ENCODE assay signal across 12 mouse cellular contexts in the genomic region with DNA sequence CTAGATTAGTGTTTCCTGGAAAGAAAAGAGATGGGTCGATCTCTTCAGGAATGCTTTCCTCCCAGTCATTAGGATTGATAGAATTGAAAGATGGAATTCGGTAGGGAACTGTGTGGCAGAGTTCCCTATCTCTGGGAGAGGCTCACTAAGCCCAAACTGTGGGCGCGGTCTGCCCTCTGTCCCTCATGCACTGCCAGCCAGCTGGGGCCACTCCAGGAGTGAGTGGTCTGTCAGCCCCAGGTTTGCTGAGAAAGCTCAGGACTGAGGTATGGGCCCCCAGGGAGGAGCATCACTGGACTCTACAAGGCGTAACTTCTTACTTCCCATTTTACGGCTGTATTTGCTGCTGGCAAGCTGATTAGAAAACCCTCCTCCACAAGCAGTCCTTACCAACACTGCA. TPM values are rescaled to one million over a fixed set of nuclear protein-coding genes. Genes with fewer than 3 reads are reported as not detected.
DNase-seq lines count a peak whose midpoint lies in the region; ATAC-seq and TF ChIP-seq lines count a peak whose summit lies in the region.
"Had no signal": no experiment of that assay in that cellular context is flagged by ENCODE, and none has a peak within 500 bp of the region (broad histone marks: within the 10 kb centered on the region; RNA-seq: fewer than 3 reads in every experiment).

No protein-coding gene starts in this region.

- ATAC-seq in kidney, embryonic 14.5 days (ENCODE audit: low FRiP score, low TSS enrichment) = peak; percentile 21; the same call in 1 of the 2 replicates
- no peak for ATAC-seq in embryonic facial prominence, embryonic 13.5 days (ENCODE audit: insufficient number of reproducible peaks, insufficient read depth, low FRiP score, low TSS enrichment, low read depth)
- ATAC-seq in midbrain, embryonic 13.5 days = no peak
- ATAC-seq: activated CD4-positive, CD25-positive, alpha-beta regulatory T cell, adult 4 months; inflammation-experienced regulatory T-cells, adult 6 months had no signal

- peaks cover 32% of the 10 kb centered on the region for H3K4me1 ChIP-seq in kidney, embryonic 14.5 days (ENCODE audit: control insufficient read depth, insufficient read depth, low read length)
- H3K4me1 ChIP-seq in ES-E14 (ENCODE audit: control insufficient read depth in 2 of 2, insufficient read depth in 2 of 2, low read length in 2 of 2, poor library complexity in 1 of 2) = no peaks in the 10 kb centered on the region
- H3K4me1 ChIP-seq in embryonic facial prominence, embryonic 13.5 days = peaks cover 31% of the 10 kb centered on the region
- H3K4me1 ChIP-seq in midbrain, embryonic 13.5 days (replicated peaks) = peaks cover 14% of the 10 kb centered on the region

- H3K27ac ChIP-seq in kidney, embryonic 14.5 days (ENCODE audit: low read depth, low read length) = peak overlapping the region; percentile 79
- H3K27ac ChIP-seq in ES-E14 (ENCODE audit: insufficient read depth, low read depth, low read length, poor library complexity, severe bottlenecking) = 0 out of 2 replicates have a peak overlapping the region, but pooled peaks have one; percentile 12
- peak overlapping the region; percentile 60 for H3K27ac ChIP-seq in embryonic facial prominence, embryonic 13.5 days
- H3K27ac ChIP-seq in midbrain, embryonic 13.5 days = 0 out of 2 replicates have a peak overlapping the region, but pooled peaks have one; percentile 7
- H3K27ac ChIP-seq: heart, adult 2 months had no signal

- H3K9ac ChIP-seq in kidney, embryonic 14.5 days (ENCODE audit: low read depth, low read length) = no peak overlapping the region
- no peak overlapping the region for H3K9ac ChIP-seq in ES-E14 (ENCODE audit: insufficient read depth, low read depth, low read length, poor library complexity, severe bottlenecking)
- H3K9ac ChIP-seq in embryonic facial prominence, embryonic 13.5 days = no peak overlapping the region
- H3K9ac ChIP-seq in midbrain, embryonic 13.5 days (replicated peaks) = no peak overlapping the region

- WGBS in kidney, embryonic 14.5 days = 53% methylated on average over 6 of the region's 6 CpGs
- 72% methylated on average over 6 of the region's 6 CpGs for WGBS in embryonic facial prominence, embryonic 13.5 days
- 87% methylated on average over 6 of the region's 6 CpGs for WGBS in midbrain, embryonic 13.5 days

- DNase-seq in kidney, adult 9 months = no peak
- no peak for DNase-seq in ES-E14 (ENCODE audit: low read depth, low spot score)
- no peak for DNase-seq in cerebellum, postnatal 36 days
- no peak for DNase-seq in embryo, embryonic 9.5 days (ENCODE audit: extremely low spot score)
- DNase-seq: cerebellum, postnatal 25 days; heart, adult 2 months had no signal

- no peaks in the 10 kb centered on the region for H3K27me3 ChIP-seq in kidney, embryonic 14.5 days (ENCODE audit: control insufficient read depth, insufficient read depth, low read length)
- no peaks in the 10 kb centered on the region for H3K27me3 ChIP-seq in embryonic facial prominence, embryonic 13.5 days
- H3K27me3 ChIP-seq in midbrain, embryonic 13.5 days = no peaks in the 10 kb centered on the region

- H3K36me3 ChIP-seq in kidney, embryonic 14.5 days (ENCODE audit: control insufficient read depth, insufficient read depth, low read length) = no peaks in the 10 kb centered on the region
- H3K36me3 ChIP-seq in ES-E14 (ENCODE audit: control insufficient read depth, insufficient read depth, low read length, poor library complexity, severe bottlenecking) = no peaks in the 10 kb centered on the region
- H3K36me3 ChIP-seq in embryonic facial prominence, embryonic 13.5 days = no peaks in the 10 kb centered on the region
- H3K36me3 ChIP-seq in midbrain, embryonic 13.5 days = no peaks in the 10 kb centered on the region

- no peak overlapping the region for H3K4me2 ChIP-seq in kidney, embryonic 14.5 days (replicated peaks; ENCODE audit: low read depth, low read length)
- no peak overlapping the region; the same call in 1 of the 2 replicates for H3K4me2 ChIP-seq in embryonic facial prominence, embryonic 13.5 days
- no peak overlapping the region for H3K4me2 ChIP-seq in midbrain, embryonic 13.5 days (replicated peaks)

- in situ Hi-C loops in ES-E14 (cut with MboI; ENCODE audit: low sequenced_read_pairs in 2 of 2, unreplicated experiment in 2 of 2) = no loop called here

- no peaks in the 10 kb centered on the region for H3K9me3 ChIP-seq in kidney, embryonic 14.5 days (ENCODE audit: control insufficient read depth, low read length)
- H3K9me3 ChIP-seq in ES-E14 (ENCODE audit: control insufficient read depth, insufficient read depth, low read depth, low read length) = no peaks in the 10 kb centered on the region
- no peaks in the 10 kb centered on the region for H3K9me3 ChIP-seq in embryonic facial prominence, embryonic 13.5 days
- no peaks in the 10 kb centered on the region for H3K9me3 ChIP-seq in midbrain, embryonic 13.5 days

- no peak overlapping the region for H3K4me3 ChIP-seq in kidney, embryonic 14.5 days (ENCODE audit: low read length)
- no peak overlapping the region for H3K4me3 ChIP-seq in ES-E14 (ENCODE audit: insufficient read depth in 1 of 2, low read depth in 1 of 2, low read length in 2 of 2, poor library complexity in 1 of 2, severe bottlenecking in 1 of 2)
- no peak overlapping the region for H3K4me3 ChIP-seq in embryonic facial prominence, embryonic 13.5 days
- no peak overlapping the region for H3K4me3 ChIP-seq in midbrain, embryonic 13.5 days (replicated peaks)
- H3K4me3 ChIP-seq: heart, adult 2 months had no signal

TF ChIP-seq in ES-E14, 5 proteins besides CTCF, POLR2A, EP300 and RAD21:
- no peak for TF ChIP-seq ZC3H11A (IDR thresholded peaks at IDR 0.05; ENCODE audit: borderline replicate concordance, low read depth, low read length)
- TF ChIP-seq HCFC1 (IDR thresholded peaks at IDR 0.05; ENCODE audit: borderline replicate concordance, insufficient read depth, low read length) = no peak
- TF ChIP-seq MAFK (IDR thresholded peaks at IDR 0.05; ENCODE audit: insufficient read depth, low read depth, low read length) = no peak
- no peak for TF ChIP-seq CHD2 (IDR thresholded peaks at IDR 0.05; ENCODE audit: low read depth, low read length)
- TF ChIP-seq ZNF384 (IDR thresholded peaks at IDR 0.05; ENCODE audit: low read depth, low read length) = no peak
TF ChIP-seq in ES-E14: peak in this region for 0.

RNA-seq across cellular contexts. Expression of a gene that starts 22.1 kb away (rescaled TPM):
- polyA plus RNA-seq in kidney, embryonic 14.5 days (2014; fragmentation: Nextera tagmentation; extraction: Ambion mirVana) = 1.5 and 2.0 TPM in 2 replicates
- not detected in 2 replicates for total RNA-seq in ES-E14 (2012; rRNA removed)
- 0.32 and 0.41 TPM in 2 replicates for polyA plus RNA-seq in embryonic facial prominence, embryonic 13.5 days (2015; fragmentation: Nextera tagmentation; extraction: Ambion mirVana)
- 0.78 and 1.3 TPM in 2 replicates for polyA plus RNA-seq in midbrain, embryonic 13.5 days (2015; fragmentation: Nextera tagmentation; extraction: Ambion mirVana)
- polyA plus RNA-seq: inflammation-experienced regulatory T-cells, adult 6 months; liver, embryonic 16.5 days had no signal

RNA-seq across cellular contexts. Expression of a gene that starts 23.5 kb away (rescaled TPM):
- polyA plus RNA-seq in kidney, embryonic 14.5 days (2014; fragmentation: Nextera tagmentation; extraction: Ambion mirVana) = not detected in 2 replicates
- total RNA-seq in ES-E14 (2012; rRNA removed) = 1.3 and 5.7 TPM in 2 replicates
- polyA plus RNA-seq in embryonic facial prominence, embryonic 13.5 days (2015; fragmentation: Nextera tagmentation; extraction: Ambion mirVana) = not detected in 2 replicates
- not detected in 2 replicates for polyA plus RNA-seq in midbrain, embryonic 13.5 days (2015; fragmentation: Nextera tagmentation; extraction: Ambion mirVana)
- polyA plus RNA-seq: activated CD4-positive, CD25-positive, alpha-beta regulatory T cell, adult 4 months; inflammation-experienced regulatory T-cells, adult 6 months; liver, embryonic 16.5 days had no signal

Comparison
In these comparisons a context has a peak if more than half of its experiments do, and no peak if none do; other contexts are left out.
1. H3K27ac ChIP-seq: peak in every context shown above with its lines; median percentile 79 in kidney, embryonic 14.5 days; 60 in embryonic facial prominence, embryonic 13.5 days; 12 in ES-E14; 7 in midbrain, embryonic 13.5 days.